Mouse (Mus musculus): ENCODE data around the gene Pik3ip1. TPM values are rescaled to one million over a fixed set of nuclear protein-coding genes. Genes with fewer than 3 reads are reported as not detected.

Pik3ip1 gene
- polyA plus RNA-seq, 1 experiment: 5.2 TPM

- 89% methylated on average over 11 of the region's 11 CpGs for WGBS
- DNase-seq (ENCODE audit: low read depth, low spot score): no peak
Observed at GRCm38 (mm10) chr11:3334141-3334710, 4.0 kb downstream of the Pik3ip1 start.

- no peak for DNase-seq (ENCODE audit: low read depth, low spot score)
- 63% methylated on average over 9 of the region's 9 CpGs for WGBS
Observed at GRCm38 (mm10) chr11:3334711-3335316, 4.6 kb downstream of the Pik3ip1 start.

GRCm38 (mm10) chr11:3335651-3336216 is 5.5 kb downstream of the Pik3ip1 start:
- 38% methylated on average over 11 of the region's 11 CpGs for WGBS
- no peak for DNase-seq (ENCODE audit: low read depth, low spot score)

- DNase-seq (ENCODE audit: low read depth, low spot score): no peak
- WGBS: 70% methylated on average over 3 of the region's 3 CpGs
Observed at GRCm38 (mm10) chr11:3336602-3337001, 6.4 kb downstream of the Pik3ip1 start.

- 36% methylated on average over 12 of the region's 12 CpGs for WGBS
Observed at GRCm38 (mm10) chr11:3337173-3337955, 7.2 kb downstream of the Pik3ip1 start.

GRCm38 (mm10) chr11:3337961-3338360 is 7.8 kb downstream of the Pik3ip1 start:
- no peak for DNase-seq (ENCODE audit: low read depth, low spot score)
- WGBS: 55% methylated on average over 5 of the region's 5 CpGs

More at GRCm38 (mm10) chr11:3337173-3337955, 7.2 kb downstream of the Pik3ip1 start:
- no peak for DNase-seq (ENCODE audit: low read depth, low spot score)

- WGBS: 77% methylated on average over 5 of the region's 5 CpGs
- no peak for DNase-seq (ENCODE audit: low read depth, low spot score)
Observed at GRCm38 (mm10) chr11:3341476-3341875, 11.3 kb downstream of the Pik3ip1 start.

GRCm38 (mm10) chr11:3344916-3345315 is 14.7 kb downstream of the Pik3ip1 start:
- DNase-seq (ENCODE audit: low read depth, low spot score): no peak
- WGBS: 91% methylated on average over 3 of the region's 3 CpGs

GRCm38 (mm10) chr11:3346351-3346750 is 16.1 kb downstream of the Pik3ip1 start:
- 88% methylated on average over 7 of the region's 7 CpGs for WGBS
- DNase-seq (ENCODE audit: low read depth, low spot score): no peak

GRCm38 (mm10) chr11:3347091-3347834 is 17.1 kb downstream of the Pik3ip1 start:
- WGBS: 61% methylated on average over 12 of the region's 12 CpGs
- DNase-seq (ENCODE audit: low read depth, low spot score): peak; percentile 73

- no peak for DNase-seq (ENCODE audit: low read depth, low spot score)
Observed at GRCm38 (mm10) chr11:3347835-3348195, 17.6 kb downstream of the Pik3ip1 start.

- no peak for DNase-seq (ENCODE audit: low read depth, low spot score)
- 41% methylated on average over 6 of the region's 6 CpGs for WGBS
Observed at GRCm38 (mm10) chr11:3348576-3349342, 18.6 kb downstream of the Pik3ip1 start.

- DNase-seq (ENCODE audit: low read depth, low spot score): no peak
- 71% methylated on average over 4 of the region's 4 CpGs for WGBS
Observed at GRCm38 (mm10) chr11:3349343-3349695, 19.1 kb downstream of the Pik3ip1 start.

- 93% methylated on average over 9 of the region's 9 CpGs for WGBS
- DNase-seq (ENCODE audit: low read depth, low spot score): no peak
Observed at GRCm38 (mm10) chr11:3352131-3352530, 21.9 kb downstream of the Pik3ip1 start.

- DNase-seq (ENCODE audit: low read depth, low spot score): no peak
- 76% methylated on average over 18 of the region's 18 CpGs for WGBS
Observed at GRCm38 (mm10) chr11:3352990-3353585, 22.9 kb downstream of the Pik3ip1 start.

GRCm38 (mm10) chr11:3362854-3363253 is 32.7 kb downstream of the Pik3ip1 start:
- no peak for DNase-seq (ENCODE audit: low read depth, low spot score)
- WGBS: 60% methylated on average over 3 of the region's 3 CpGs

- DNase-seq (ENCODE audit: low read depth, low spot score): no peak
- WGBS: 69% methylated on average over 7 of the region's 7 CpGs
Observed at GRCm38 (mm10) chr11:3366411-3366810, 36.2 kb downstream of the Pik3ip1 start.

GRCm38 (mm10) chr11:3368983-3369382 is 38.8 kb downstream of the Pik3ip1 start:
- WGBS: 48% methylated on average over 7 of the region's 7 CpGs
- no peak for DNase-seq (ENCODE audit: low read depth, low spot score)

- no peak for DNase-seq (ENCODE audit: low read depth, low spot score)
- WGBS: 70% methylated on average over 5 of the region's 5 CpGs
Observed at GRCm38 (mm10) chr11:3369449-3369848, 39.2 kb downstream of the Pik3ip1 start.
